Mouse (Mus musculus): ENCODE results near the gene Ebp. TPM values are rescaled to one million over a fixed set of nuclear protein-coding genes. Genes with fewer than 3 reads are reported as not detected.

The Ebp gene
- polyA plus RNA-seq, 1 experiment = 116 TPM

- Histone ChIP-seq H3K79me2 (ENCODE audit: control insufficient read depth, insufficient read depth) (no peaks in the 10 kb centered on the region), H3K27me3 (ENCODE audit: control insufficient read depth, insufficient read depth, insufficient read length) (no peaks in the 10 kb centered on the region), H3K4me3 (no peak overlapping the region), H3ac (ENCODE audit: control insufficient read depth, insufficient read length) (no peak overlapping the region), H3K4me2 (ENCODE audit: low read depth) (peak overlapping the region; percentile 71), H3K36me3 (ENCODE audit: control insufficient read depth, insufficient read depth) (no peaks in the 10 kb centered on the region)
- TF ChIP-seq MAX (IDR thresholded peaks at IDR 0.05; ENCODE audit: low read depth) (no peak), USF1 (IDR thresholded peaks at IDR 0.05; ENCODE audit: low read depth) (no peak), TCF12 (IDR thresholded peaks at IDR 0.05; ENCODE audit: insufficient read depth, poor library complexity, severe bottlenecking) (no peak), POLR2A (IDR thresholded peaks at IDR 0.05; ENCODE audit: insufficient read length, low read depth) (no peak)
Observed at GRCm38 (mm10) chrX:8223473-8223872, 30.2 kb upstream of the Ebp start.

- Histone ChIP-seq H3K79me2 (ENCODE audit: control insufficient read depth, insufficient read depth) (no peaks in the 10 kb centered on the region), H3K36me3 (ENCODE audit: control insufficient read depth, insufficient read depth) (no peaks in the 10 kb centered on the region), H3K27me3 (ENCODE audit: control insufficient read depth, insufficient read depth, insufficient read length) (no peaks in the 10 kb centered on the region), H3ac (ENCODE audit: control insufficient read depth, insufficient read length) (no peak overlapping the region), H3K4me3 (no peak overlapping the region), H3K4me2 (ENCODE audit: low read depth) (peak overlapping the region; percentile 71)
- TF ChIP-seq USF1 (IDR thresholded peaks at IDR 0.05; ENCODE audit: low read depth) (peak; percentile 88), E2F4 (IDR thresholded peaks at IDR 0.05; ENCODE audit: insufficient read depth) (no peak), MYOG (IDR thresholded peaks at IDR 0.05; ENCODE audit: control insufficient read depth in 1 of 3, insufficient read depth in 1 of 3, insufficient read length in 2 of 3, low read depth in 2 of 3) (no peak), TCF3 (IDR thresholded peaks at IDR 0.05; ENCODE audit: insufficient read length, low read depth) (no peak), POLR2A (IDR thresholded peaks at IDR 0.05; ENCODE audit: insufficient read length, low read depth) (no peak)
Observed at GRCm38 (mm10) chrX:8222678-8223421, 29.5 kb upstream of the Ebp start.

GRCm38 (mm10) chrX:8222296-8222677 is 29.0 kb upstream of the Ebp start:
- H3ac ChIP-seq (ENCODE audit: control insufficient read depth, insufficient read length) = no peak overlapping the region
- H3K36me3 ChIP-seq (ENCODE audit: control insufficient read depth, insufficient read depth) = no peaks in the 10 kb centered on the region
- peak overlapping the region; percentile 71 for H3K4me2 ChIP-seq (ENCODE audit: low read depth)
- no peak overlapping the region for H3K4me3 ChIP-seq
- TF ChIP-seq POLR2A (IDR thresholded peaks at IDR 0.05; ENCODE audit: insufficient read length, low read depth) (no peak), TCF12 (IDR thresholded peaks at IDR 0.05; ENCODE audit: insufficient read depth, poor library complexity, severe bottlenecking) (peak; percentile 29), SRF (IDR thresholded peaks at IDR 0.05; ENCODE audit: control insufficient read depth, insufficient read length, low read depth) (peak; percentile 36), MYOG (IDR thresholded peaks at IDR 0.05; ENCODE audit: control insufficient read depth in 1 of 3, insufficient read depth in 1 of 3, insufficient read length in 2 of 3, low read depth in 2 of 3) (peak in 1 of 3 experiments; percentile 23), MYOD1 (IDR thresholded peaks at IDR 0.05; ENCODE audit: control insufficient read depth in 1 of 3, insufficient read length in 2 of 3, low read depth in 2 of 3) (peak in 1 of 3 experiments; percentile 4)
- no peaks in the 10 kb centered on the region for H3K79me2 ChIP-seq (ENCODE audit: control insufficient read depth, insufficient read depth)
- no peaks in the 10 kb centered on the region for H3K27me3 ChIP-seq (ENCODE audit: control insufficient read depth, insufficient read depth, insufficient read length)

GRCm38 (mm10) chrX:8219651-8220050 is 26.3 kb upstream of the Ebp start:
- Histone ChIP-seq H3ac (ENCODE audit: control insufficient read depth, insufficient read length) (no peak overlapping the region), H3K27me3 (ENCODE audit: control insufficient read depth, insufficient read depth, insufficient read length) (no peaks in the 10 kb centered on the region), H3K4me2 (ENCODE audit: low read depth) (no peak overlapping the region), H3K36me3 (ENCODE audit: control insufficient read depth, insufficient read depth) (no peaks in the 10 kb centered on the region), H3K4me3 (no peak overlapping the region), H3K79me2 (ENCODE audit: control insufficient read depth, insufficient read depth) (no peaks in the 10 kb centered on the region)
- TF ChIP-seq MYOG (IDR thresholded peaks at IDR 0.05; ENCODE audit: control insufficient read depth in 1 of 3, insufficient read depth in 1 of 3, insufficient read length in 2 of 3, low read depth in 2 of 3) = no peak
- TF ChIP-seq E2F4 (IDR thresholded peaks at IDR 0.05; ENCODE audit: insufficient read depth) = no peak
- no peak for TF ChIP-seq SRF (IDR thresholded peaks at IDR 0.05; ENCODE audit: control insufficient read depth, insufficient read length, low read depth)
- no peak for TF ChIP-seq POLR2A (IDR thresholded peaks at IDR 0.05; ENCODE audit: insufficient read length, low read depth)
- no peak for TF ChIP-seq MAX (IDR thresholded peaks at IDR 0.05; ENCODE audit: low read depth)
- no peak for TF ChIP-seq USF1 (IDR thresholded peaks at IDR 0.05; ENCODE audit: low read depth)
- TF ChIP-seq POLR2AphosphoS2 (IDR thresholded peaks at IDR 0.05; ENCODE audit: insufficient read length, low read depth) = no peak
- no peak for TF ChIP-seq MYOD1 (IDR thresholded peaks at IDR 0.05; ENCODE audit: control insufficient read depth in 1 of 3, insufficient read length in 2 of 3, low read depth in 2 of 3)
- no peak for TF ChIP-seq CEBPB (IDR thresholded peaks at IDR 0.05; ENCODE audit: insufficient read depth, poor library complexity, severe bottlenecking)
- TF ChIP-seq REST (IDR thresholded peaks at IDR 0.05; ENCODE audit: insufficient read depth, insufficient read length) = no peak
- no peak for TF ChIP-seq TCF12 (IDR thresholded peaks at IDR 0.05; ENCODE audit: insufficient read depth, poor library complexity, severe bottlenecking)

GRCm38 (mm10) chrX:8218114-8218513 is 24.8 kb upstream of the Ebp start:
- H3ac ChIP-seq (ENCODE audit: control insufficient read depth, insufficient read length) = no peak overlapping the region
- TF ChIP-seq MAX (IDR thresholded peaks at IDR 0.05; ENCODE audit: low read depth) (no peak), MYOD1 (IDR thresholded peaks at IDR 0.05; ENCODE audit: control insufficient read depth in 1 of 3, insufficient read length in 2 of 3, low read depth in 2 of 3) (no peak), CEBPB (IDR thresholded peaks at IDR 0.05; ENCODE audit: insufficient read depth, poor library complexity, severe bottlenecking) (no peak), POLR2A (IDR thresholded peaks at IDR 0.05; ENCODE audit: insufficient read length, low read depth) (no peak), POLR2AphosphoS2 (IDR thresholded peaks at IDR 0.05; ENCODE audit: insufficient read length, low read depth) (no peak), USF1 (IDR thresholded peaks at IDR 0.05; ENCODE audit: low read depth) (no peak), MYOG (IDR thresholded peaks at IDR 0.05; ENCODE audit: control insufficient read depth in 1 of 3, insufficient read depth in 1 of 3, insufficient read length in 2 of 3, low read depth in 2 of 3) (no peak), TCF12 (IDR thresholded peaks at IDR 0.05; ENCODE audit: insufficient read depth, poor library complexity, severe bottlenecking) (no peak), E2F4 (IDR thresholded peaks at IDR 0.05; ENCODE audit: insufficient read depth) (no peak)
- no peaks in the 10 kb centered on the region for H3K36me3 ChIP-seq (ENCODE audit: control insufficient read depth, insufficient read depth)
- no peaks in the 10 kb centered on the region for H3K27me3 ChIP-seq (ENCODE audit: control insufficient read depth, insufficient read depth, insufficient read length)
- no peaks in the 10 kb centered on the region for H3K79me2 ChIP-seq (ENCODE audit: control insufficient read depth, insufficient read depth)
- H3K4me3 ChIP-seq = no peak overlapping the region
- H3K4me2 ChIP-seq (ENCODE audit: low read depth) = no peak overlapping the region
